In the genomic region with DNA sequence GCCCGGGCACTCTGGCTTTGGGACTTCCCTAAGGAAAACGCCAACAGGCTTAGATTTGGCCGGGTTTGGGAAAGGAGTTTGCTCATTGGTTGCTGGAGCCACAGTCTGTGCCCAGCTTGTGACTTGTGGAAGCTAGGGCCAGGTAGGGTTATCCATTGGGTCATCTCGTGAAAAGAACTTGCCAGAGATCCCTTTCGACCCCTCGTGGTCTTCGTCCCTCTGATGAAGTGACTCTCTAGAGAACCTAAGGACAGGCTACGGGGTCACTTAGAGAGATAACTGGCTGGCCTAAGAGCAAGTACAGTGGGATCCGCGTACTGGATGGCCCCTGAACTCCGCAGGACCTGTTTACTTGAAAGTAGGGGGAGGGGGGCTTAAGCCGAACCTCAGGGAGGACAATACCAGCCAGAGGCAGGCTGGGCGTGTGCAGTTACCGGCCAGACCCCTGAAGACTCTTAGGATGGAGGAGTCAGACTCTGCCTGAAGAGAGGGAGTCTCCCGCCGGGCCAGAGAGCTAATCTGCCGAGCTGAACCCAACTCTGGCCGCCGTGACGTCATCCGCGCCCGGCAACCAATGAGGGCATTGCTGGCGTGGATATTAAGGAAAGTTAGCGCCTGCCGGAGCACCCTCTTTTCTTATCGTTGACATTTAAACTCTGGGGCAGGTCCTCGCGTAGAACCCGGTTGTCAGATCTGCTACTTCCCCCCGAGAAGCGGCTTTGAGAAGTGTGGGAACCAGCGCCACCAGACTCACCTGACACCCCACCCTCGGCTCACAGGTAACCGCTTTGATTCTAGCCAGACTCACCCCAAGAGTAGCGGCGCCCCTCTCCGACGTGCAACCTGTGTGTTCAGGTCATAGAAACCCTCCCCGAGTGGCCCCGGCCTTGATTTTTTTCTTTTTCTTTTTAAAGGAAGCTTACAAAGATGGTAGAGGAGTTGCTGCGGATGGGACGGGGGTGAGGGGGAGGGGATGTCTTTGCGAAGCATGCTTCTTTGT, we compare ENCODE assay signal across 8 mouse cellular contexts. TPM values are rescaled to one million over a fixed set of nuclear protein-coding genes. Genes with fewer than 3 reads are reported as not detected.
DNase-seq lines count a peak whose midpoint lies in the region; ATAC-seq lines count a peak whose summit lies in the region.

A gene (plus strand): TSS at position 630 of the 1,000 bp plus-strand sequence.

- ATAC-seq in forebrain, embryonic 15.5 days (replicated peaks): 0 out of 2 replicates have a peak, but pooled peaks have one; percentile 9

- WGBS in forebrain, embryonic 15.5 days: 1% methylated on average over 44 of the region's 44 CpGs

- H3K4me1 ChIP-seq in forebrain, embryonic 15.5 days: peaks cover 47% of the 10 kb centered on the region
- H3K4me1 ChIP-seq in megakaryocyte, embryonic 14.5 days: peaks cover 54% of the 10 kb centered on the region

- no peaks in the 10 kb centered on the region for H3K9me3 ChIP-seq in forebrain, embryonic 15.5 days
- H3K9me3 ChIP-seq in megakaryocyte, embryonic 14.5 days: peaks cover 23% of the 10 kb centered on the region

- H3K9ac ChIP-seq in forebrain, embryonic 15.5 days (replicated peaks): peak within 1 kb of the TSS; percentile 44

- no peaks in the 10 kb centered on the region for H3K36me3 ChIP-seq in forebrain, embryonic 15.5 days
- no peaks in the 10 kb centered on the region for H3K36me3 ChIP-seq in megakaryocyte, embryonic 14.5 days (replicated peaks; ENCODE audit: low read length)

- DNase-seq in kidney, postnatal 10 days: peak; percentile 25
- no peak for DNase-seq in kidney, adult 11 months
- peak; percentile 90 to 91 for DNase-seq in cerebellum, adult 18-20 months
- no peak for DNase-seq in right cerebral cortex, adult 18-20 months
- DNase-seq in spleen, postnatal 10 days (ENCODE audit: low spot score in 2 of 2): no peak
- no peak for DNase-seq in adrenal gland, postnatal 4 days (ENCODE audit: low spot score in 2 of 2)

- H3K27ac ChIP-seq in forebrain, embryonic 15.5 days (replicated peaks): 0 out of 2 replicates have a peak within 1 kb of the TSS, but pooled peaks have one; percentile 19

- peak within 1 kb of the TSS; percentile 41 for H3K4me3 ChIP-seq in forebrain, embryonic 15.5 days
- H3K4me3 ChIP-seq in megakaryocyte, embryonic 14.5 days (replicated peaks): peak within 1 kb of the TSS; percentile 56

- H3K4me2 ChIP-seq in forebrain, embryonic 15.5 days (replicated peaks): peak within 1 kb of the TSS; percentile 83

- H3K27me3 ChIP-seq in forebrain, embryonic 15.5 days: peaks cover 78% of the 10 kb centered on the region
- peaks cover 100% of the 10 kb centered on the region for H3K27me3 ChIP-seq in megakaryocyte, embryonic 14.5 days (replicated peaks)

RNA-seq across cellular contexts. Expression of the gene that starts here (rescaled TPM):
- 45.0 and 57.0 TPM in 2 replicates for polyA plus RNA-seq in forebrain, embryonic 15.5 days (2015; fragmentation: Nextera tagmentation; extraction: Ambion mirVana)
- 0.15 TPM in 1 of 2 replicates, not detected in the other for polyA plus RNA-seq in megakaryocyte, embryonic 14.5 days (2012; ENCODE audit: insufficient read depth, low replicate concordance)
- total RNA-seq in adrenal gland, postnatal 4 days (2021): 1 to 10 TPM; 1.1 to 4.5 TPM

Comparison
In these comparisons a context has a peak if more than half of its experiments do, and no peak if none do; other contexts are left out.
1. RNA of the gene that starts here (polyA plus RNA-seq): 45.0 to 57.0 TPM in forebrain, embryonic 15.5 days; 0.15 TPM in megakaryocyte, embryonic 14.5 days; every median in the first group is over 10 times any median in the second.
2. DNase-seq: peak in kidney, postnatal 10 days (single experiment) and cerebellum, adult 18-20 months (2 of 2); none in kidney, adult 11 months (single experiment), right cerebral cortex, adult 18-20 months (single experiment), spleen, postnatal 10 days (0 of 2) and adrenal gland, postnatal 4 days (0 of 2).